Mouse (Mus musculus) ovary, adult 18-20 months (tissue): ENCODE data around the gene Lilra6.
"Not testable (repeated sequence)": the region's sequence is repeated elsewhere in the genome, so short reads cannot be mapped to it uniquely, and the experiment has no call there.

Experiments
- DNase-seq: peaks from one replicate; pipeline ENCODE4 v3.0.0; 2022; ENCODE audit warnings: low spot score, mixed read lengths

Gene Lilra6

GRCm38 (mm10) chr7:3915387-3915786 is at the start of gene Lilra6:
Lilra6 (minus strand) TSS chr7:3915503.
- not testable (repeated sequence) for DNase-seq

DNA sequence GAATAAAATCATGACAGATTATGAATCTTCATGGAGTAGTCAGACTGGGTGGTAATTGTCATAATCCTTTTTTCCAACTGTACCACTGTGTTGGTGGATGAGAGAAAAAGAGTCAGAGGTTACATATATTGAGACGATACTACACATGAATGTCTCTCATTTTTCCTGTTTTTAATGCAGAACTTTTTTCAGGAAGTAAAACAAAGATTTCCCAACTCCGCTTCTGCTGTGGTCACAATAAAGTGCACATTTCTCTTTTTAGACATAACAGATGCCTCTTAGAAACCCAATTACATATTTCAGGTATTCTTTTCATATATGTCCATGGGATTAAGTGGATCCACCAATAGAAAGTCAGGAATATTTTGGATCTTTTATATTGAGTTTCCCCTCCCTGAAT is 46.7 kb upstream of the Lilra6 start:
- no peak for DNase-seq

- DNase-seq = no peak
These were observed 42.1 kb upstream of the Lilra6 start for GRCm38 (mm10) chr7:3957387-3957786.

DNA sequence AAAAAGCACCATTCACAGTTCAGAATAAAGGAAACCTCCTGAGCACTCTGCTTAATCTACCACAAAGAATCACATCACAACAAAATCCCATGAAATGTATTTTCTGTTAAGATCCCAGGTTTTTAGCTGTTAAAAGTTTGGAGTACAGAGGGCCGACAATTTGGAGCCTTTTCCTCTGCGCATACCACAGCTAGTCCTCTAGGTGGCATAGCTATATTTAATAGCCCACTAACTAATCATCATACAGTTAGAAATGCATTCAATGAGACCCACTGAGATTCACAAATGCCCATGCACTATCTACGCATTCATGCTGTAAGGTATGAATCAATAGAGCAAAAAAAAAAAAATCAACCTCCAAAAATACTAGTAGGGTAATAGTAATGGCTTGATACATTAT is 33.9 kb upstream of the Lilra6 start:
- DNase-seq = no peak

DNA sequence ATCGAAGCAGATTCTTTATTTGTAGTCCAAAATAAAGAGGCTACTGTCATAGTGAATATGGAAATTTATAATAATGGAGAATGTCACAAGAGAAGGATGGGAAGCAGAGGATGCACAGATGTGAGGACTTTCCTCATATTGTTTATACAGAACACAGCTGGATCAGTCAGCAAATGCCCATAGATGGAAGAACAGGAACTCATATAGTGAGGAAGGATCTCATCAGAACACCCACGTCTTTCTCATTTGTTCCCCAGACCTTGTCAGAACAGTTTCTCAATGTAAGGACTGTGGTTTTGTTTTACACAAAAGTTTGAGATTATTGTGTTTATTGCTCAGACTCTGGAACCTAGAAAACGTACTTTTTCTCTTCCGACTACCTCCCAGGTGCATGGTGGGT is 32.9 kb upstream of the Lilra6 start:
- no peak for DNase-seq

DNA sequence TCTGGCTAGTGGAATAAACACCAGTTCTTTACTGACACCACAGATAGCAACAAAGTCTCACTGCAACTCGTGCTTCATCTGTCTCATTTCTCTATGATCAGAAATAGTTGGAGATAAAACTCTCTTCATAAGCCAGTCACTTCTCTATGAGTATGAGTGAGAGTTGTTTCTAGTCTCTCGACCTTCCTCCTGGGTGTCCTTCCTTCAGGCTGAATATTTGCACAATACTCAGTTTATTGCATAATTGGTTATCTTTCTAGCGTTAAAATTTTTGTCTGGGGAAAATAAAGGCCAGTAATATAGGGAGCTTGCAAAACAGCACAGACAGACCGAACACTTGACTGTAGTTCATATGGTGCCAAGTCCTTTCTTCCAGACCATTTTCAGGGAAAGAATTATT is 30.8 kb upstream of the Lilra6 start:
- DNase-seq = no peak

GRCm38 (mm10) chr7:3940915-3941314 is 25.6 kb upstream of the Lilra6 start:
- DNase-seq = no peak

- DNase-seq = no peak
These were observed 24.7 kb upstream of the Lilra6 start for GRCm38 (mm10) chr7:3939866-3940525.

GRCm38 (mm10) chr7:3935473-3935872 is 20.2 kb upstream of the Lilra6 start:
- DNase-seq = not testable (repeated sequence)

DNA sequence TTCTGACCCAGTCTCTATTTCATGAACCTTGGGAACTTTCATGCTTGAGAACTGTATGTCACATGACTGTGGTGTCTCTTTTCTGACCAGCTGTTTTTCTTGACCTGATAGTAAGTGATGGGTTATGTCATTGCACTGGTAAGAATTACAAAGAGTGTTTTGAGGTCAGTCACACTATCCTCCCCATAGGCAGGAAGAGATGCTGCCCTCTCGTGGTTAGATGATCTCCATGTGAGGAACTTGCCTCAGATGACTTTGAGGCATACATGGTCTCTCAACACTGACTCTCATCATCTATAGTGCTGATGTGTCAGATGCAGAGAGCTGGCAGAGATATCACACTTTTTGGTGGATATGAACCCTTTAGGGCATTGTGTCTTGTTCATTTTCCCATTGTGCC is 11.6 kb downstream of the Lilra6 start:
- DNase-seq = no peak

GRCm38 (mm10) chr7:3898036-3898590 is 17.2 kb downstream of the Lilra6 start, which contains the start of gene Gm14548:
Gm14548 (minus strand) TSS chr7:3898120.
- DNase-seq = not testable (repeated sequence)

GRCm38 (mm10) chr7:3875032-3875431 is 40.3 kb downstream of the Lilra6 start:
- DNase-seq = not testable (repeated sequence)
